Mouse (Mus musculus) adrenal gland, postnatal 0 days (tissue): ENCODE measurements around the gene Cd163l1. TPM values are rescaled to one million over a fixed set of nuclear protein-coding genes. Genes with fewer than 3 reads are reported as not detected.

ENCODE experiments used
- polyA plus RNA-seq: library from polyadenylated mRNA; unstranded; fragments of >200 nt; fragmentation: Nextera tagmentation; extraction: Ambion mirVana; gene quantifications from 2 replicates; pipeline ENCODE4 v1.2.1, GENCODE M21; 2015

Cd163l1 gene
- 0.07 TPM in 1 of 2 replicates, not detected in the other for polyA plus RNA-seq

DNA sequence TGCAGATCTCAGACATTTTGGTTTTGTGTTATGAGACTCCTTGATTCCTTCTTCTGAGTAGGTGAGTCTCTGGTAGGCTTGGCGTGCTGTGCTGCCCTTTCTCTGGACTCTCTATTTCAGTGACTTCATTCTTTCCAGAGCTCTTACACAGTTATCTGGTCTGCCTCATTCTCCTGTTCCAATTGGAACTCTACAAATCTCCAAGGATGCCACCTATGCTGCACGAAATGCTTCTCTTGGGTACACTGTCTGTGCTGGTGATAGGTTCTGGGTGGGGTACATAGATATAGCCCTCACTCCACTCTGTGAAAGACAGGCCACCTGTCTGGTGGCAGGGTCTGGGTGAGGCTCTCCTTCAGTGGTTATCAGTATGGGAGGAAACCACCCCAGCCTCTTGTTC, at the start of gene Cd163l1:
Gene Cd163l1, plus strand, starts transcription at position 301 of the 400 bp plus-strand sequence.

DNA sequence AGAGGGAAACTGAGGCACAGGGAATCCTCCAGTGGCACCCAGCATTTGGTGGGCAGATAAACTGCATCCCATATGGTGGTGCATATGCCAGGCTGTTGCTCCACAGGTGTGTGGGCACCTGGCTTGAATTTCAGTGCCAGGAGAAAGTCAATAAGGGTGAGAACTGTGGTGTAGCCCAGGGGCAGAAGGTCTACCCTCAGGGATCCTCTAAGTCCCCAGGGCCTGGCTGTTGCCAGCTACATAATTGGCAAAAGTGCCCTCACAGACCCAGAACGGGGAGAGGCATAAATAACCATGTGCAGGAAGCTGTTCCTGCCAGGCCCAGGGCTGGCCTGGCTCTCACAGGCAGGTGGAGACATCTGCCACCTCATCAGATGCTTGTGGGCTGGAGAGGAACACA, 45.1 kb upstream of the Cd163l1 start, which contains the start of gene Olfr523:
Gene Olfr523, plus strand, starts transcription at position 282 of the 400 bp plus-strand sequence.

DNA sequence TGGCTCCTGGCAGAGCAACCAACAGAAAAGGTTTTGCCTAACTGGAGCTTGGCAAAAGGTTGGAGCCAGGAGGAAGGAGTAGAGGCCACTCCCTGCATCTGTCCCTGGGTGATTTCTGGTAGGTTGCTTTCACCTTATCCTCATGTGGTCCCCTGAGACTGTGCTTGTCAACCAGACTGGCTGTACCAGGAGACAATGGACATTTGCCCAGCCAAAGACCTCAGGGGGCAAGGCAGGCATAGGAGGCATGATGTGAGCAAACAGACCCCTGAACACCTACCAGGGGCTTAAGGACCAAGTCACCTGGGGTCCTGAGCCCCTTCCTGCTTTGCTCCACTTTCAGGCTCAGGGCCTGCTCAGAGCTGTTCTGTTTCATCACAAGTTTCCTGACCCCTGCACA, 12.2 kb upstream of the Cd163l1 start, which contains the start of gene Olfr524:
Gene Olfr524, minus strand, starts transcription at position 101 of the 400 bp plus-strand sequence.

DNA sequence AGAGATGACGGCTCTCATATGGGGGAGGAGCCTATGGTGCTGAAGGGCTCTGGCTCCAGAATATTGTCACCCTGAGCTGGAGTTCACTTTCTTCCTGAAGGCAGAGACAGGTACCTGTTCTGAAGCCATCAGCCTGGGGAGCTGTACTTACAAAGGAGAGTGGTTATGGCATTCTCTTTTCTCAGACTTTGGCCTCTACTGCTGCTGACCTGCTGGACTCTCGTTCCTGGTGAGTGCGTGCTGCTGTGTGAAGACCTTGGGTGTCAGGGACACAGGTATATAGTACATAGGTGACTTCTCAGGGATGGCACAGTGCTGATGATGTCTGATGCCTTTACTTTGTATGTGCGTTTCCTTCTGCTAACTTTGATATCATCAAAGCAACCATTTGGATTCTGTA, 29.1 kb downstream of the Cd163l1 start, which contains the start of gene 5830411N06Rik:
Gene 5830411N06Rik, plus strand, starts transcription at position 69 of the 400 bp plus-strand sequence.

Other genes starting within 250 kb of the Cd163l1 start
- gene 6430531B16Rik, start 239.5 kb upstream of the Cd163l1 start, polyA plus RNA-seq, result 0.85 and 1.9 TPM in 2 replicates
- gene Adam8, start 225.7 kb upstream of the Cd163l1 start, polyA plus RNA-seq, result 2.3 and 3.0 TPM in 2 replicates
- 32.4 and 34.1 TPM in 2 replicates for gene Zfp511, start 181.9 kb upstream of the Cd163l1 start, polyA plus RNA-seq
- 26.8 and 34.5 TPM in 2 replicates for gene Tubgcp2, start 181.6 kb upstream of the Cd163l1 start, polyA plus RNA-seq
- not detected in 2 replicates for gene Msx3, start 169.2 kb upstream of the Cd163l1 start, polyA plus RNA-seq
- gene Caly, start 135.7 kb upstream of the Cd163l1 start, polyA plus RNA-seq, result 21.4 and 28.3 TPM in 2 replicates
- gene Prap1, start 124.9 kb upstream of the Cd163l1 start, polyA plus RNA-seq, result 0.77 and 13.5 TPM in 2 replicates
- gene Fuom, start 115.8 kb upstream of the Cd163l1 start, polyA plus RNA-seq, result 128 and 178 TPM in 2 replicates
- gene Paox, start 102.5 kb upstream of the Cd163l1 start, polyA plus RNA-seq, result 16.9 and 26.2 TPM in 2 replicates
- 290 and 453 TPM in 2 replicates for gene Echs1, start 101.8 kb upstream of the Cd163l1 start, polyA plus RNA-seq
- 32.9 and 51.0 TPM in 2 replicates for gene Mtg1, start 80.7 kb upstream of the Cd163l1 start, polyA plus RNA-seq
- gene Sprn, start 63.4 kb upstream of the Cd163l1 start, polyA plus RNA-seq, result 1.9 and 4.3 TPM in 2 replicates
- not detected in 2 replicates for gene Olfr522, start 53.5 kb upstream of the Cd163l1 start, polyA plus RNA-seq
- gene Olfr523, start 45.0 kb upstream of the Cd163l1 start, polyA plus RNA-seq, result not detected in 2 replicates
- gene Olfr524, start 12.3 kb upstream of the Cd163l1 start, polyA plus RNA-seq, result not detected in 2 replicates
- not detected in 2 replicates for gene 5830411N06Rik, start 29.0 kb downstream of the Cd163l1 start, polyA plus RNA-seq
- gene Olfr525, start 102.6 kb downstream of the Cd163l1 start, polyA plus RNA-seq, result not detected in 2 replicates
- gene Olfr527, start 115.8 kb downstream of the Cd163l1 start, polyA plus RNA-seq, result not detected in 2 replicates
- gene Olfr60, start 143.4 kb downstream of the Cd163l1 start, polyA plus RNA-seq, result not detected in 2 replicates
- gene Olfr530, start 158.1 kb downstream of the Cd163l1 start, polyA plus RNA-seq, result not detected in 2 replicates
- gene Olfr531, start 184.7 kb downstream of the Cd163l1 start, polyA plus RNA-seq, result not detected in 2 replicates
- gene Olfr532, start 203.4 kb downstream of the Cd163l1 start, polyA plus RNA-seq, result not detected in 2 replicates
- not detected in 2 replicates for gene Olfr533, start 245.1 kb downstream of the Cd163l1 start, polyA plus RNA-seq